9 mouse cellular contexts compared by ENCODE assay signal in genomic region chr17:27341952-27342890, GRCm38 (mm10).
DNase-seq lines count a peak whose midpoint lies in the region; ATAC-seq and TF ChIP-seq lines count a peak whose summit lies in the region.
"Had no signal": no experiment of that assay in that cellular context is flagged by ENCODE, and none has a peak within 500 bp of the region (broad histone marks: within the 10 kb centered on the region; RNA-seq: fewer than 3 reads in every experiment).

No protein-coding gene starts in this region.

- no peaks in the 10 kb centered on the region for H3K9me3 ChIP-seq in forebrain, embryonic 12.5 days
- no peaks in the 10 kb centered on the region for H3K9me3 ChIP-seq in forebrain, embryonic 16.5 days (ENCODE audit: control insufficient read depth, low read length)

- DNase-seq in testis, postnatal 10 days (ENCODE audit: low spot score): no peak
- no peak for DNase-seq in embryo, embryonic 11 days
- no peak for DNase-seq in layer of hippocampus, adult 9-10 months (ENCODE audit: low spot score)
- DNase-seq in urinary bladder, postnatal 10 days (ENCODE audit: low spot score): no peak
- DNase-seq: adrenal gland, adult 2 months had no signal

- no peak for TF ChIP-seq CTCF in testis, adult 2 months (IDR thresholded peaks at IDR 0.05; ENCODE audit: control insufficient read depth, insufficient read depth, insufficient replicate concordance, low read depth, low read length)

- no peak for ATAC-seq in forebrain, embryonic 12.5 days (ENCODE audit: low FRiP score)
- no peak for ATAC-seq in forebrain, embryonic 16.5 days
- peak; percentile 86 for ATAC-seq in megakaryocyte progenitor cell, adult 5-6 weeks (replicated peaks; ENCODE audit: poor library complexity)

- no peaks in the 10 kb centered on the region for H3K36me3 ChIP-seq in forebrain, embryonic 12.5 days (replicated peaks)
- no peaks in the 10 kb centered on the region for H3K36me3 ChIP-seq in forebrain, embryonic 16.5 days (ENCODE audit: control insufficient read depth, insufficient read depth)
- no peaks in the 10 kb centered on the region; the same call in none of the 2 replicates for H3K36me3 ChIP-seq in testis, adult 2 months (ENCODE audit: control insufficient read depth, insufficient read depth, low read length)

- TF ChIP-seq POLR2A in testis, adult 2 months (IDR thresholded peaks at IDR 0.05; ENCODE audit: control insufficient read depth, low read depth, low read length): no peak

- H3K4me1 ChIP-seq in forebrain, embryonic 12.5 days: peaks cover 10% of the 10 kb centered on the region
- no peaks in the 10 kb centered on the region for H3K4me1 ChIP-seq in forebrain, embryonic 16.5 days (replicated peaks; ENCODE audit: control insufficient read depth, insufficient read depth, low read length)
- H3K4me1 ChIP-seq in testis, adult 2 months (ENCODE audit: control insufficient read depth, insufficient read depth, low read length): peaks cover 10% of the 10 kb centered on the region

- 58% methylated on average over 11 of the region's 14 CpGs for WGBS in forebrain, embryonic 12.5 days
- WGBS in forebrain, embryonic 16.5 days: 59% methylated on average over 12 of the region's 14 CpGs

- no peak overlapping the region for H3K4me2 ChIP-seq in forebrain, embryonic 12.5 days
- no peak overlapping the region for H3K4me2 ChIP-seq in forebrain, embryonic 16.5 days (ENCODE audit: low read length)

- H3K4me3 ChIP-seq in forebrain, embryonic 12.5 days (replicated peaks): no peak overlapping the region
- no peak overlapping the region for H3K4me3 ChIP-seq in forebrain, embryonic 16.5 days (replicated peaks; ENCODE audit: low read length)
- no peak overlapping the region for H3K4me3 ChIP-seq in testis, adult 2 months (ENCODE audit: control insufficient read depth, low read depth, low read length)

- H3K27ac ChIP-seq in forebrain, embryonic 12.5 days: peak overlapping the region; percentile 36; the same call in 1 of the 2 replicates
- H3K27ac ChIP-seq in forebrain, embryonic 16.5 days (ENCODE audit: low read length): no peak overlapping the region
- H3K27ac ChIP-seq in testis, adult 2 months (ENCODE audit: control insufficient read depth, insufficient read depth, low read depth, low read length): peak overlapping the region; percentile 73

- H3K27me3 ChIP-seq in forebrain, embryonic 12.5 days: no peaks in the 10 kb centered on the region
- no peaks in the 10 kb centered on the region for H3K27me3 ChIP-seq in forebrain, embryonic 16.5 days (replicated peaks; ENCODE audit: control insufficient read depth, insufficient read depth, low read length)
- H3K27me3 ChIP-seq in testis, adult 2 months (ENCODE audit: control insufficient read depth, insufficient read depth, low read length): no peaks in the 10 kb centered on the region

- H3K9ac ChIP-seq in forebrain, embryonic 12.5 days: no peak overlapping the region
- H3K9ac ChIP-seq in forebrain, embryonic 16.5 days (replicated peaks; ENCODE audit: low read depth, low read length): no peak overlapping the region
